Comparison of ENCODE assay signal across 10 mouse cellular contexts in the genomic region with DNA sequence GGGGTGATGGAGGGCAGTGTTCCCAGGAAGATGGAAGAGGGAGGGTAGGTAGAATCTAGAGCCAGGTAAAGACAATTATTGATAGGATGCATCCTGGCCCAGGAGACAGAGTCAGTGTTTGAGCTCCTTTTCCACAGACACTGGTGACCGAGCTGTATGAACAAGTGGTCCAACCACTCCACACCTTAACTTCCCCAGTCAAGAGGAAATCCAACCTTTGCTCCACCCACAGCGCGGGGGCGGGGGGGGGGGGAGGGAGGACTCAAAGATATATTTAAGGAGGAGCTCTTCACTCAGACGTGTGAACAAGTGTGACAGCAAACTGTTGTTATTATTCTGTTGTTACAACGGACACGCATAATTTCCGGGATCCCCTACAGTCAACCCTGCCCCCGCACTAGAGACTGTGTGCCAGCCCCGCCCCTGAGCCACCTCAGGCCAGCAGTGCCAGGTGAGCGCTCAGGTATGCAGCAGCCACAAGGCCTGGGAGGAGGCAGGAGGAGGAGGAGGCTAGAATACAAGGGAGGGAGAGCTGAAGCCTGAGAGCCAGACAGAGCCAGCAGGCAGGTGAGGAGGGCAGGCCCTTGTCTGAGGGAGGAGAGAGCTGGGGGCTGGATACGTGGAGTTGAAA. TPM values are rescaled to one million over a fixed set of nuclear protein-coding genes. Genes with fewer than 3 reads are reported as not detected.
DNase-seq lines count a peak whose midpoint lies in the region; ATAC-seq and TF ChIP-seq lines count a peak whose summit lies in the region.
"Had no signal": no experiment of that assay in that cellular context is flagged by ENCODE, and none has a peak within 500 bp of the region (broad histone marks: within the 10 kb centered on the region; RNA-seq: fewer than 3 reads in every experiment).

No protein-coding gene starts in this region.

- WGBS in embryonic facial prominence, embryonic 12.5 days = 10% methylated on average over 12 of the region's 12 CpGs
- 7% methylated on average over 12 of the region's 12 CpGs for WGBS in kidney, postnatal 0 days

- intact Hi-C loops in heart, postnatal 14 days (cut with DNase I) = no loop called here

- H3K9ac ChIP-seq in embryonic facial prominence, embryonic 12.5 days = no peak overlapping the region
- 0 out of 2 replicates have a peak overlapping the region, but pooled peaks have one; percentile 4 for H3K9ac ChIP-seq in kidney, postnatal 0 days (ENCODE audit: low read depth, low read length)

- H3K9me3 ChIP-seq in embryonic facial prominence, embryonic 12.5 days = no peaks in the 10 kb centered on the region
- no peaks in the 10 kb centered on the region for H3K9me3 ChIP-seq in kidney, postnatal 0 days (replicated peaks; ENCODE audit: low read length)

- H3K4me1 ChIP-seq in embryonic facial prominence, embryonic 12.5 days = no peaks in the 10 kb centered on the region
- no peaks in the 10 kb centered on the region for H3K4me1 ChIP-seq in kidney, postnatal 0 days (replicated peaks; ENCODE audit: insufficient read depth, low read length)

- peak; percentile 73 for DNase-seq in CD4-positive helper T cell, adult 2 months (ENCODE audit: low read depth, low spot score)
- DNase-seq in kidney, postnatal 0 days (ENCODE audit: low spot score) = peak; percentile 32
- DNase-seq in cerebellum, adult 8-10 months = no peak
- DNase-seq in cerebellum, adult 11 months = no peak
- DNase-seq in heart, adult 18-20 months = no peak
- no peak for DNase-seq in heart, postnatal 14 days
- DNase-seq: gastrocnemius, postnatal 14 days had no signal

- no peak overlapping the region for H3K4me3 ChIP-seq in embryonic facial prominence, embryonic 12.5 days
- H3K4me3 ChIP-seq in kidney, postnatal 0 days (replicated peaks; ENCODE audit: low read depth, low read length) = no peak overlapping the region
- H3K4me3 ChIP-seq: myocyte had no signal

- H3K36me3 ChIP-seq in embryonic facial prominence, embryonic 12.5 days = no peaks in the 10 kb centered on the region
- H3K36me3 ChIP-seq in kidney, postnatal 0 days (ENCODE audit: insufficient read depth, low read length) = no peaks in the 10 kb centered on the region

- H3K27me3 ChIP-seq in embryonic facial prominence, embryonic 12.5 days = no peaks in the 10 kb centered on the region; the same call in 1 of the 2 replicates
- H3K27me3 ChIP-seq in kidney, postnatal 0 days (ENCODE audit: insufficient read depth, low read length) = no peaks in the 10 kb centered on the region

- TF ChIP-seq CTCF in kidney, postnatal 0 days (IDR thresholded peaks at IDR 0.05; ENCODE audit: low read depth) = no peak

- 0 out of 2 replicates have a peak, but pooled peaks have one; percentile 49 for ATAC-seq in embryonic facial prominence, embryonic 12.5 days (ENCODE audit: insufficient number of reproducible peaks, insufficient read depth, low FRiP score, low TSS enrichment)
- peak; percentile 85 for ATAC-seq in kidney, postnatal 0 days (replicated peaks; ENCODE audit: low FRiP score, low read depth)
- ATAC-seq in megakaryocyte progenitor cell, adult 5-6 weeks (replicated peaks; ENCODE audit: poor library complexity) = peak; percentile 50

- H3K4me2 ChIP-seq in embryonic facial prominence, embryonic 12.5 days (replicated peaks) = 0 out of 2 replicates have a peak overlapping the region, but pooled peaks have one; percentile 5
- peak overlapping the region; percentile 38 for H3K4me2 ChIP-seq in kidney, postnatal 0 days (ENCODE audit: low read length)

- 0 out of 2 replicates have a peak overlapping the region, but pooled peaks have one; percentile 13 for H3K27ac ChIP-seq in embryonic facial prominence, embryonic 12.5 days
- H3K27ac ChIP-seq in kidney, postnatal 0 days = peak overlapping the region; percentile 64

RNA-seq across cellular contexts. Expression of gene Eps8l1, which starts 3.8 kb away (rescaled TPM):
- 7.2 and 7.3 TPM in 2 replicates for polyA plus RNA-seq in embryonic facial prominence, embryonic 12.5 days (2016; fragmentation: Nextera tagmentation; extraction: Ambion mirVana)
- 5.8 and 12.8 TPM in 2 replicates for polyA plus RNA-seq in kidney, postnatal 0 days (2015; fragmentation: Nextera tagmentation; extraction: Ambion mirVana)
- total RNA-seq in megakaryocyte progenitor cell, adult 5-6 weeks (2015) = 2.0 and 2.8 TPM in 2 replicates
- 1.6 and 5.1 TPM in 2 replicates for total RNA-seq in megakaryocyte progenitor cell, adult 5-6 weeks (2017)
- 1 to 10 TPM; 2.1 to 3.4 TPM for total RNA-seq in heart, adult 18-20 months (2021)
- total RNA-seq in heart, postnatal 14 days (2021) = 1 to 10 TPM; 3.1 to 4.9 TPM

RNA-seq across cellular contexts. Expression of gene Rdh13, which starts 18.9 kb away (rescaled TPM):
- polyA plus RNA-seq in embryonic facial prominence, embryonic 12.5 days (2016; fragmentation: Nextera tagmentation; extraction: Ambion mirVana) = 25.9 and 29.1 TPM in 2 replicates
- polyA plus RNA-seq in kidney, postnatal 0 days (2015; fragmentation: Nextera tagmentation; extraction: Ambion mirVana) = 24.3 and 26.5 TPM in 2 replicates
- total RNA-seq in megakaryocyte progenitor cell, adult 5-6 weeks (2015) = 3.3 and 4.7 TPM in 2 replicates
- 16.1 and 32.6 TPM in 2 replicates for total RNA-seq in megakaryocyte progenitor cell, adult 5-6 weeks (2017)
- total RNA-seq in heart, adult 18-20 months (2021) = 10 to 100 TPM; 33.1 to 40.5 TPM
- 10 to 100 TPM; 31.0 to 32.1 TPM for total RNA-seq in heart, postnatal 14 days (2021)

RNA-seq across cellular contexts. Expression of gene Ppp1r12c, which starts 37.2 kb away (rescaled TPM):
- polyA plus RNA-seq in embryonic facial prominence, embryonic 12.5 days (2016; fragmentation: Nextera tagmentation; extraction: Ambion mirVana) = 65.6 and 68.1 TPM in 2 replicates
- 31.3 and 33.8 TPM in 2 replicates for polyA plus RNA-seq in kidney, postnatal 0 days (2015; fragmentation: Nextera tagmentation; extraction: Ambion mirVana)
- 85.6 and 97.7 TPM in 2 replicates for total RNA-seq in megakaryocyte progenitor cell, adult 5-6 weeks (2015)
- total RNA-seq in megakaryocyte progenitor cell, adult 5-6 weeks (2017) = 106 and 112 TPM in 2 replicates
- 10 to 100 TPM; 54.6 to 62.1 TPM for total RNA-seq in heart, adult 18-20 months (2021)
- 10 to 100 TPM; 76.0 to 82.1 TPM for total RNA-seq in heart, postnatal 14 days (2021)

RNA-seq across cellular contexts. Expression of gene Tnnt1, which starts 51.9 kb away (rescaled TPM):
- 114 and 135 TPM in 2 replicates for polyA plus RNA-seq in embryonic facial prominence, embryonic 12.5 days (2016; fragmentation: Nextera tagmentation; extraction: Ambion mirVana)
- polyA plus RNA-seq in kidney, postnatal 0 days (2015; fragmentation: Nextera tagmentation; extraction: Ambion mirVana) = 10.8 and 15.2 TPM in 2 replicates
- total RNA-seq in megakaryocyte progenitor cell, adult 5-6 weeks (2015) = 5.6 and 8.0 TPM in 2 replicates
- total RNA-seq in megakaryocyte progenitor cell, adult 5-6 weeks (2017) = 16.5 and 17.4 TPM in 2 replicates
- 10 to 100 TPM; 20.9 to 22.2 TPM for total RNA-seq in heart, adult 18-20 months (2021)
- 10 to 100 TPM; 25.4 to 33.6 TPM for total RNA-seq in heart, postnatal 14 days (2021)

RNA-seq across cellular contexts. Expression of gene Tnni3, which starts 59.7 kb away (rescaled TPM):
- polyA plus RNA-seq in embryonic facial prominence, embryonic 12.5 days (2016; fragmentation: Nextera tagmentation; extraction: Ambion mirVana) = 4.4 and 4.6 TPM in 2 replicates
- 5.6 and 6.3 TPM in 2 replicates for polyA plus RNA-seq in kidney, postnatal 0 days (2015; fragmentation: Nextera tagmentation; extraction: Ambion mirVana)
- total RNA-seq in megakaryocyte progenitor cell, adult 5-6 weeks (2015) = 4.8 and 5.2 TPM in 2 replicates
- total RNA-seq in megakaryocyte progenitor cell, adult 5-6 weeks (2017) = 2.1 and 6.0 TPM in 2 replicates
- total RNA-seq in heart, adult 18-20 months (2021) = over 10,000 TPM; 10,363 to 11,433 TPM
- total RNA-seq in heart, postnatal 14 days (2021) = 1,000 to 10,000 TPM; 7,272 to 7,308 TPM

Comparison
In these comparisons a context has a peak if more than half of its experiments do, and no peak if none do; other contexts are left out.
1. DNase-seq: peak in CD4-positive helper T cell, adult 2 months (single experiment) and kidney, postnatal 0 days (single experiment); none in cerebellum, adult 8-10 months (single experiment), cerebellum, adult 11 months (single experiment), heart, adult 18-20 months (0 of 2) and heart, postnatal 14 days (0 of 2).
2. Peak in every context shown above with its lines, with median percentiles within 50 percentile points of each other: ATAC-seq.